Mouse (Mus musculus): ENCODE results near the gene Ttc29.

GRCm38 (mm10) chr8:78426455-78426854 is 213.4 kb downstream of the Ttc29 start:
- TF ChIP-seq POLR2A (IDR thresholded peaks at IDR 0.05; ENCODE audit: insufficient read depth, low read length) (no peak), CTCF (IDR thresholded peaks at IDR 0.05; ENCODE audit: low read depth, low read length) (no peak)
